Mouse (Mus musculus): Measurements from ENCODE around the gene Sult1a1. TPM values are rescaled to one million over a fixed set of nuclear protein-coding genes. Genes with fewer than 3 reads are reported as not detected.

Gene Sult1a1
- polyA plus RNA-seq, 1 experiment from 2014 or later, result 11.0 TPM

GRCm38 (mm10) chr7:126667495-126668090 is 8.6 kb downstream of the Sult1a1 start:
- DNase-seq (ENCODE audit: low spot score), result no peak

GRCm38 (mm10) chr7:126665269-126665668 is 11.0 kb downstream of the Sult1a1 start:
- DNase-seq (ENCODE audit: low spot score), result no peak

- no peak for DNase-seq (ENCODE audit: low spot score)
These were observed 12.6 kb downstream of the Sult1a1 start for GRCm38 (mm10) chr7:126663646-126664045.

GRCm38 (mm10) chr7:126659771-126660170 is 16.5 kb downstream of the Sult1a1 start:
- no peak for DNase-seq (ENCODE audit: low spot score)

GRCm38 (mm10) chr7:126657522-126657921 is 18.7 kb downstream of the Sult1a1 start:
- no peak for DNase-seq (ENCODE audit: low spot score)

GRCm38 (mm10) chr7:126655695-126656094 is 20.5 kb downstream of the Sult1a1 start:
- DNase-seq (ENCODE audit: low spot score), result peak; percentile 50

- peak; percentile 29 for DNase-seq (ENCODE audit: low spot score)
These were observed 22.2 kb downstream of the Sult1a1 start for GRCm38 (mm10) chr7:126653991-126654390.

- DNase-seq (ENCODE audit: low spot score), result no peak
These were observed 25.4 kb downstream of the Sult1a1 start for GRCm38 (mm10) chr7:126650852-126651251.

GRCm38 (mm10) chr7:126649231-126650051 is 26.8 kb downstream of the Sult1a1 start, which contains the start of gene Sgf29:
Gene Sgf29 (plus strand): TSS chr7:126649309.
- DNase-seq (ENCODE audit: low spot score), result peak; percentile 93

- no peak for DNase-seq (ENCODE audit: low spot score)
These were observed 27.7 kb downstream of the Sult1a1 start for GRCm38 (mm10) chr7:126648486-126648885.

GRCm38 (mm10) chr7:126645708-126646107 is 30.5 kb downstream of the Sult1a1 start:
- DNase-seq (ENCODE audit: low spot score), result no peak

GRCm38 (mm10) chr7:126644914-126645313 is 31.3 kb downstream of the Sult1a1 start:
- no peak for DNase-seq (ENCODE audit: low spot score)

- DNase-seq (ENCODE audit: low spot score), result no peak
These were observed 31.9 kb downstream of the Sult1a1 start for GRCm38 (mm10) chr7:126644345-126644744.

GRCm38 (mm10) chr7:126643244-126643617 is 33.0 kb downstream of the Sult1a1 start:
- peak; percentile 57 for DNase-seq (ENCODE audit: low spot score)

GRCm38 (mm10) chr7:126642545-126643243 is 33.5 kb downstream of the Sult1a1 start:
- no peak for DNase-seq (ENCODE audit: low spot score)

- DNase-seq (ENCODE audit: low spot score), result peak; percentile 63
These were observed 39.3 kb downstream of the Sult1a1 start for GRCm38 (mm10) chr7:126636733-126637520.

GRCm38 (mm10) chr7:126635375-126635774 is 40.9 kb downstream of the Sult1a1 start:
- DNase-seq (ENCODE audit: low spot score), result no peak

- DNase-seq (ENCODE audit: low spot score), result no peak
These were observed 43.8 kb downstream of the Sult1a1 start for GRCm38 (mm10) chr7:126632478-126632877.

- no peak for DNase-seq (ENCODE audit: low spot score)
These were observed 45.3 kb downstream of the Sult1a1 start, which contains the start of gene Nupr1 for GRCm38 (mm10) chr7:126630824-126631518. Gene Nupr1 (minus strand): TSS chr7:126630861.

- DNase-seq (ENCODE audit: low spot score), result no peak
These were observed 46.3 kb downstream of the Sult1a1 start for GRCm38 (mm10) chr7:126629915-126630314.

GRCm38 (mm10) chr7:126628111-126628510 is 48.1 kb downstream of the Sult1a1 start:
- DNase-seq (ENCODE audit: low spot score), result no peak
